Mouse (Mus musculus) intestine, embryonic 16.5 days (tissue): ENCODE measurements around the gene Fam53b. TPM values are rescaled to one million over a fixed set of nuclear protein-coding genes. Genes with fewer than 3 reads are reported as not detected.

ENCODE experiments used
- ATAC-seq: fragments of 200-750 bp; cut with Nextera tagmentation; 2 replicates; pipeline ENCODE4 v1.8.0; 2017; ENCODE audit warnings: moderate TSS enrichment, moderate library complexity
- H3K27ac ChIP-seq: fragments of 300-500 bp; sonication (generic); 2 replicates; pipeline ENCODE4 v1.5.1; 2014; ENCODE audit warnings: mild to moderate bottlenecking, low read length
- H3K27me3 ChIP-seq: fragments of 300-500 bp; sonication (generic); replicated peaks from 2 replicates; pipeline ENCODE4 v1.6.1; 2014; ENCODE audit warnings: low read length, control low read depth, mixed read lengths; ENCODE audit not compliant: control insufficient read depth, insufficient read depth
- H3K36me3 ChIP-seq: fragments of 300-500 bp; sonication (generic); 2 replicates; pipeline ENCODE4 v1.6.1; 2014; ENCODE audit warnings: low read length, control low read depth; ENCODE audit not compliant: control insufficient read depth, insufficient read depth
- H3K4me1 ChIP-seq: fragments of 300-500 bp; sonication (generic); 2 replicates; pipeline ENCODE4 v1.6.1; 2014; ENCODE audit warnings: low read length, control low read depth, mixed read lengths; ENCODE audit not compliant: control insufficient read depth, insufficient read depth
- H3K4me2 ChIP-seq: fragments of 300-500 bp; sonication (generic); 2 replicates; pipeline ENCODE4 v1.6.1; 2014; ENCODE audit warnings: low read depth, low read length, control low read depth
- H3K4me3 ChIP-seq: fragments of 300-500 bp; sonication (generic); 2 replicates; pipeline ENCODE4 v1.5.1; 2014; ENCODE audit warnings: mild to moderate bottlenecking, low read length
- H3K9ac ChIP-seq: fragments of 300-500 bp; sonication (generic); 2 replicates; pipeline ENCODE4 v1.6.1; 2014; ENCODE audit warnings: low read depth, low read length
- H3K9me3 ChIP-seq: fragments of 300-500 bp; sonication (generic); 2 replicates; pipeline ENCODE4 v1.6.1; 2016; ENCODE audit warnings: low read length, control low read depth; ENCODE audit not compliant: control insufficient read depth
- WGBS: fragments of 180-500 bp; shearing (Covaris S2); extraction: QIAGEN DNeasy Blood & Tissue Kit; methylation state at CpG from one replicate; pipeline ENCODE4 v1.1.7; 2014; 5-methylcytosine and 5-hydroxymethylcytosine counted together
- polyA plus RNA-seq: library from polyadenylated mRNA; unstranded; fragments of >200 nt; fragmentation: Nextera tagmentation; extraction: Ambion mirVana; gene quantifications from 2 replicates; pipeline ENCODE4 v1.2.1, GENCODE M21; 2015

Fam53b gene
- polyA plus RNA-seq, 1 experiment from 2014 or later: 22.2 TPM

DNA sequence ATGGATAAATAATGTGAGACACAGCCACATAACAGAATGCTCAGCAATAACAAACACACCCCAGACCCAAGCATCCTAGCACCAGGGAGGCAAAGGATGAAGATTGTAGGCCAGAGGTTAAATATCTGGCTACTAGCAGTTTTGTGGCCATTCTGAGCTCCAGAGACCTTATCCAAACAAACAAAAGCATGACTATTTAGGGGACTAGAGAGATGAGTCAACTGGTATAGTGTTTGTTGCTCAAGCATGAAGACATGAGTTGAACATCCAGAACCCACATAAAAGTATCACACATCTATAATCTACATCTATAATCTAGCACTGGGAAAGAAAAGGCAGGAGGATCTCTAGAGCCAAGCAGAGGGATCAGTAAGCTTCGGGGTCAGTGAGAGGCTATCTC, 28.8 kb upstream of the Fam53b start:
- Histone ChIP-seq H3K27ac (no peak overlapping the region), H3K9ac (no peak overlapping the region), H3K4me1 (no peaks in the 10 kb centered on the region), H3K4me2 (no peak overlapping the region), H3K36me3 (no peaks in the 10 kb centered on the region), H3K27me3 (no peaks in the 10 kb centered on the region), H3K4me3 (no peak overlapping the region), H3K9me3 (no peaks in the 10 kb centered on the region)
- 91% methylated on average over 1 of the region's 1 CpGs for whole genome bisulfite sequencing
- no peak for ATAC-seq

DNA sequence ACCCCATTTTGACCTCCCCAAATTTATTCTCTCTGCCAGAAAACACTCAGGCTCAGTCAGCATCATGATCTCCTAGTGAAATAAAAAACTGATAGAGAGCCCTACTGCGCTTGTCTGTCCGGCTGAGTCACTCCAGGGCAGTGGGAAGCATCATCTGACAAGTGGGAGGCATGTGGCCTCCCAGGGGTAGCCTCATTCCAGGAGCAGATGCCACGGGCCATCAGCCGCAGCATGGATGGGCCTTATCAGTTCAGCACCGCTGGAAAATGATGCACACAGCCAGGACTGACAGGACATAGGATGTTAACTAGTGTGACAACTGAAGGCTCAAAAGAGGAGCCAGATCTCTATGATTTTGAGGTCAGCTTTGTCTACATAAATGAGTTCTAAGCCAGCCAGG, 27.6 kb upstream of the Fam53b start:
- Histone ChIP-seq H3K27ac (no peak overlapping the region), H3K9me3 (no peaks in the 10 kb centered on the region), H3K4me2 (no peak overlapping the region), H3K4me1 (no peaks in the 10 kb centered on the region), H3K36me3 (no peaks in the 10 kb centered on the region), H3K27me3 (no peaks in the 10 kb centered on the region), H3K4me3 (no peak overlapping the region), H3K9ac (no peak overlapping the region)
- no peak for ATAC-seq
- WGBS: 81% methylated on average over 5 of the region's 5 CpGs

DNA sequence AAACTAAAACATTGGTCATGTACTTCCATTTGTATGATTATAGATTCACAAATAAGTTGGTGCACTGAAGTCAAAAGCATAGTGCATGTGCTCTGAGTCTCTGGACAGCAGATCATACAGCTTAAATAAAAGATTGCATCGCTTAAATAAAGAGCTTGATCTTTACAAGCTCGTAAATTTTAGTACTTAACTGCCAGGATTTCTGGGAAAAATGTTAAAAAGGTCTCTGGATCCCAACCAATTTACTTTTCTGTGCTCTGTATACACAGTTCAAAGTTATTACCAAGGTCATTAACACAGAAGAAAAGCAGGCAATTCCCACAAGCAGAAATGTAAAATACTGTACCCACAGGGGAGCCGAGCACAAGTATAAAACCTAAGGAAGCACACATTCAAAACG, 17.3 kb upstream of the Fam53b start:
- H3K9me3 ChIP-seq: no peaks in the 10 kb centered on the region
- H3K36me3 ChIP-seq: peaks cover 3% of the 10 kb centered on the region; the same call in 1 of the 2 replicates
- WGBS: 67% methylated on average over 4 of the region's 4 CpGs
- no peaks in the 10 kb centered on the region for H3K4me1 ChIP-seq
- H3K27ac ChIP-seq: no peak overlapping the region
- H3K4me3 ChIP-seq: no peak overlapping the region
- no peaks in the 10 kb centered on the region for H3K27me3 ChIP-seq
- no peak overlapping the region for H3K9ac ChIP-seq
- ATAC-seq: no peak
- no peak overlapping the region for H3K4me2 ChIP-seq

DNA sequence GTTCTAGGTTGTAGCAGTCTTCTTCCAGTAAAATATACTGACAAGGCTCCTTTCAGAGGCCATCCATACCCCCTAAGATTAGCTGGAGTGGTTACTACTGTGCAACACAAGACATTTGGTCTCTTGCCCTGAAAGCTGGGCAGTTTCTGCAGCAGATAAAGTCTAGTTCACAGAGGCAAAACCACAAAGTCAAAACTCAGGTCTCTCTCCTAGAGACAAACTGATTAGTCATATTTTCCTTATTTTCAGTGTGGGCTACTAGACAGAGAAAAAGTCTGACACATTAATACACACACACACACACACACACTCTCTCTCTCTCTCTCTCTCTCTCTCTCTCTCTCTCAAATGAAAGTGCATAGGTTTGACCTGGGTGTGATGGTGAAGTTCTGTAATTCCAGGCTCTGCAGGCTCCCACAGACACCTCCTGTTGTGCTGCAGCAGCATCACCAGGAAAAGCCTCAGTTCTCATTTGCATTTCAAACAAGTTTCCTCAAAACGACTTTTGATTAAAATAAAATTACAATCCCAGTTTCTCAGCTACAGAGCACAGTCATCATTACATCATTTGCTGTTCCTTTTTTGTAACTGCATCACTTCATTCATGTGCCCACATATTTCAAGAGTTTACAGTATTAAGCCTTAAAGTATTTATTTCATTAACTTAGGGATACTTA, 10.8 kb upstream of the Fam53b start:
- Histone ChIP-seq H3K9ac (no peak overlapping the region), H3K4me1 (no peaks in the 10 kb centered on the region), H3K4me2 (no peak overlapping the region), H3K27ac (no peak overlapping the region), H3K36me3 (peaks cover 6% of the 10 kb centered on the region), H3K27me3 (no peaks in the 10 kb centered on the region), H3K9me3 (no peaks in the 10 kb centered on the region), H3K4me3 (no peak overlapping the region)
- ATAC-seq: no peak
- 22% methylated on average over 1 of the region's 1 CpGs for WGBS

DNA sequence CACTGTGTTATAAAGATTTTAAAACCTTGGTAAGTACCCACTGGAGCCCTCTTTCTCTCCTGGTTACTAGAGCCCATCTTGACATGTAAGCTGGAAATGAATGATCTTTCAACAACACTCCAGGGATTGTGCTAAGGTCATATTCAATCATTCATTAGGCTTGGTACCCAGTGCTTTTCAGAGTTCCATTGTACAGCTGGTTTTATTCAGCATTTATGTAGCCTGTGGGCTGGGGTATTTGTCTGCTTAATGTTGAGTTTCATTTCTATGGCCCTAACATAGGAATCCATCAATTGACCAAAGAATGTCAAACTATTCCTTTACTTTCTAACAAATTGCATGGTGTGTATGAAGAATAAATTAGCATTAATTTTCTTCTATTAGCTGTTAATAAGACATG, 10.1 kb upstream of the Fam53b start:
- no peak overlapping the region for H3K9ac ChIP-seq
- no peaks in the 10 kb centered on the region for H3K9me3 ChIP-seq
- no peak overlapping the region for H3K27ac ChIP-seq
- H3K27me3 ChIP-seq: no peaks in the 10 kb centered on the region
- no peak for ATAC-seq
- no peak overlapping the region for H3K4me3 ChIP-seq
- H3K4me1 ChIP-seq: no peaks in the 10 kb centered on the region
- peaks cover 6% of the 10 kb centered on the region for H3K36me3 ChIP-seq
- H3K4me2 ChIP-seq: no peak overlapping the region

DNA sequence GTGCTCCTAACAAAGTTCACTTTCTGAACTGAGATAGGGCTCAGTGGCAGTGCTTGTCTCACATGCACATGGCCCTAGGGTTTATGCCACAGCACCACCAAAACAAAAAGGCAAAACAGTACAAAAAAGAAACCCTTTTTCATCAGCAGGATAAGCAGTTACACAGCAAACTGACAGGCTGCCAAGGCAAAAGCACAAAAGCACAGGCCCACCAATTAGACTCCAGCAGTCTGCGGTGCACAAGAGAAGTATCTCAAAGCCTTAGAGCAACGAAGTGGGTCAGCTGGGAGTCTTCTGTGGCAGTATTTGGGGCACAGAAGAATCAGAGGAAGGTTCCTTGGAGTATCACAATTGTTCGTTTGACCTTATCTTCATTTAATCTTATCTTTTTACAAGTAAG, 7.0 kb upstream of the Fam53b start:
- Histone ChIP-seq H3K27me3 (no peaks in the 10 kb centered on the region), H3K4me2 (no peak overlapping the region), H3K9ac (no peak overlapping the region), H3K27ac (no peak overlapping the region), H3K9me3 (no peaks in the 10 kb centered on the region), H3K4me3 (no peak overlapping the region), H3K36me3 (peaks cover 3% of the 10 kb centered on the region; the same call in 1 of the 2 replicates), H3K4me1 (peaks cover 3% of the 10 kb centered on the region; the same call in 1 of the 2 replicates)
- ATAC-seq: no peak
- WGBS: 81% methylated on average over 3 of the region's 3 CpGs

DNA sequence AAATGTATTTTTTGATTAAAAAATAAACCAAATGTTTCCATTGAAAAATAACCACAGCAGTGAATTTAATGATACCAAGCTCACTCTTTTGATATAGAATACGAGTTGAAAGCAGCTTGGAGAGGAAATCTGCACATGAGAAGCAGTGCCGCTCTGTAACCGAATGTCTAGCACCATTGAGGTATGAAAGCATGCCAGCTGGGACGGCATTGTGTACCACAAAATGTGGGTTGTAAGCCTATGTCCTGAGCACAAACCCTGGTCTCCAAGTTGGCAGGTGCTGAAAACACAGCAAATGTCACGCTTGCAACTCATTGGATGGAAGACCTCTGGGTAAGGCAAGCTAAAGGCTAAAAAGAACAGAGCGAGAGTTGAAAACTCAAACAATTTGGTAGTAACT, 3.4 kb upstream of the Fam53b start:
- 96% methylated on average over 6 of the region's 6 CpGs for WGBS
- H3K36me3 ChIP-seq: no peaks in the 10 kb centered on the region
- peaks cover 13% of the 10 kb centered on the region for H3K4me1 ChIP-seq
- no peak for ATAC-seq
- no peak overlapping the region for H3K4me3 ChIP-seq
- H3K27ac ChIP-seq: no peak overlapping the region
- H3K4me2 ChIP-seq: no peak overlapping the region
- no peaks in the 10 kb centered on the region for H3K9me3 ChIP-seq
- no peak overlapping the region for H3K9ac ChIP-seq
- H3K27me3 ChIP-seq: no peaks in the 10 kb centered on the region

DNA sequence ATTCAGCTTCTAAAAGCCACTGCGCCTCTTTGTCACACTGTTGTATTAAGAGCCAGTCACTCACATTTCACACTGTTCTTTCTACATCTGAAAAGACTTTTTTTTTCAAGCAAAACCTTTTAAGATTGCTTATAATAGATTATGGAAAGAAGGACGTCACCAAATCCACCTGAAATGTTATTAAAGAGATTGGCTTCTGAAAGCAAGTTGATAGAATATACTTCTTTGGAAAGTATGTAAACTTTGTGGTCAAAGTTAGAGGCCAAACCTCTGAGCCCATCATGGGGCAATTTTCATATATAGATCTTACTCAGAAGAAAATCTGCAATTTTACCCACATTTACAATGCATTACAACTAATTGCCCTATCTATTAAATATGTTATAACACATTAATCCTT, 2.8 kb upstream of the Fam53b start:
- Histone ChIP-seq H3K9me3 (no peaks in the 10 kb centered on the region), H3K4me2 (no peak overlapping the region), H3K36me3 (no peaks in the 10 kb centered on the region), H3K9ac (no peak overlapping the region), H3K4me3 (no peak overlapping the region), H3K4me1 (peaks cover 13% of the 10 kb centered on the region), H3K27me3 (no peaks in the 10 kb centered on the region), H3K27ac (no peak overlapping the region)
- no peak for ATAC-seq
- 81% methylated on average over 2 of the region's 2 CpGs for WGBS

DNA sequence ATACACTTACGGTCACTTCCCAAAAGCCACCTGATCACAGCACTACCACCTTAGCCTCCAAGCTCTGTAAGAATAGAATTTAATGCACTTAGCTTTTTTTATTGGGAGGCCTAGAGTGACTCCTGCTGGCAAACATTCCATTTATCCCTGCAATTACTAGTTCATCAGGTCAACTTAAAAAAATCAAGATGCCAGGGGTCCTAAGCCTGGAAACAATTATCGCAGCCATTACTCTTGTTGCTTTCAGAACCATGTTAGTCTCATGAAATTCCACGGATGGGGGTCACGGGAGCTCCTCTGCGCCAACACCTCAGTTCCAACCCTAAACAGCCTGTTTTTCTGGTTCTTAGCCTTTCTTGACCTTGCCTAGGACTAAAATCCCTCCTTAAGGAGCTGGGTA, 1.4 kb upstream of the Fam53b start:
- H3K4me2 ChIP-seq: no peak overlapping the region
- no peak overlapping the region for H3K27ac ChIP-seq
- no peak overlapping the region for H3K9ac ChIP-seq
- no peaks in the 10 kb centered on the region for H3K36me3 ChIP-seq
- no peaks in the 10 kb centered on the region for H3K9me3 ChIP-seq
- H3K27me3 ChIP-seq: no peaks in the 10 kb centered on the region
- H3K4me3 ChIP-seq: no peak overlapping the region
- ATAC-seq: no peak
- WGBS: 75% methylated on average over 5 of the region's 5 CpGs
- peaks cover 26% of the 10 kb centered on the region for H3K4me1 ChIP-seq

DNA sequence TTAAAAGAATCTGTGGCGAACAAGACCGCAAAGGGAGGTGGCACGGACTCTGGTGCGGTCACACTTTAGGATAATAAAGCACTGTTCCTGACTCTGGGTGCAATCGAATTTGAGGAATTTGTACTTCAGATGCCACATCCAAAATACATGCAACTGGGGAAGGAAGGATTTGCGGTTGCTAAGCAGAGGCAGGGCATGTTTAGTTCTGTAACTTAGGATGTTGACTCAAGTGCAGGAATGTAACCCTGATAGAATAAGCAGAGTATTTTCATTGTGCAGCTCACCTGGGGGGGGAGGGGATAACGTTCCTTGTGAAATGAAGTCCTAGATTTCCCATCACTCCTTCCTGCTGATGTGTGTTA, 384 bp upstream of the Fam53b start:
- Histone ChIP-seq H3K36me3 (no peaks in the 10 kb centered on the region), H3K27ac (peak overlapping the region; percentile 92), H3K4me1 (peaks cover 36% of the 10 kb centered on the region), H3K4me2 (peak overlapping the region; percentile 88), H3K27me3 (no peaks in the 10 kb centered on the region), H3K9me3 (no peaks in the 10 kb centered on the region), H3K9ac (peak overlapping the region; percentile 89), H3K4me3 (peak overlapping the region; percentile 81)
- peak; percentile 9 for ATAC-seq
- 2% methylated on average over 7 of the region's 7 CpGs for WGBS
